Mouse (Mus musculus) megakaryocyte, embryonic 14.5 days (primary cell): ENCODE data around the gene Camk2d. TPM values are rescaled to one million over a fixed set of nuclear protein-coding genes. Genes with fewer than 3 reads are reported as not detected.

Experiments
- H3K27me3 ChIP-seq: replicated peaks from 2 replicates; pipeline ENCODE3; 2012; ENCODE audit warnings: inconsistent platforms
- H3K36me3 ChIP-seq: replicated peaks from 2 replicates; pipeline ENCODE3; 2012; ENCODE audit warnings: low read length, inconsistent platforms, mixed read lengths
- H3K4me1 ChIP-seq: 2 replicates; pipeline ENCODE4 v1.6.1; 2012; ENCODE audit warnings: inconsistent platforms
- H3K4me3 ChIP-seq: replicated peaks from 2 replicates; pipeline ENCODE3; 2012; ENCODE audit warnings: moderate library complexity, mild to moderate bottlenecking, inconsistent platforms
- H3K9me3 ChIP-seq: 2 replicates; pipeline ENCODE4 v1.6.1; 2012; ENCODE audit warnings: inconsistent platforms
- FLI1 ChIP-seq: IDR thresholded peaks from 2 replicates; pipeline ENCODE4 v1.6.1; 2012; ENCODE audit warnings: low read length, inconsistent platforms, mixed read lengths
- GATA1 ChIP-seq: IDR thresholded peaks from 3 replicates; pipeline ENCODE4 v1.6.1; 2012; ENCODE audit warnings: mixed read lengths, low read length, inconsistent platforms, borderline replicate concordance
- polyA plus RNA-seq: library from polyadenylated mRNA; stranded (reverse); fragments of >175 nt; gene quantifications from 2 replicates; pipeline ENCODE4 v1.2.3, GENCODE M21; 2012; ENCODE audit warnings: low replicate concordance; ENCODE audit not compliant: insufficient read depth

Camk2d gene
- polyA plus RNA-seq, 1 experiment = 1.1 TPM

- H3K9me3 ChIP-seq = no peaks in the 10 kb centered on the region
- H3K27me3 ChIP-seq = no peaks in the 10 kb centered on the region
- no peaks in the 10 kb centered on the region for H3K4me1 ChIP-seq
- TF ChIP-seq FLI1 = no peak
- TF ChIP-seq GATA1 = no peak
- no peaks in the 10 kb centered on the region for H3K36me3 ChIP-seq
- no peak overlapping the region for H3K4me3 ChIP-seq
Measured at GRCm38 (mm10) chr3:126810372-126811090, 214.4 kb downstream of the Camk2d start.

- H3K36me3 ChIP-seq = no peaks in the 10 kb centered on the region
- no peak overlapping the region for H3K4me3 ChIP-seq
- peaks cover 5% of the 10 kb centered on the region; the same call in 1 of the 2 replicates for H3K9me3 ChIP-seq
- no peaks in the 10 kb centered on the region for H3K4me1 ChIP-seq
- H3K27me3 ChIP-seq = no peaks in the 10 kb centered on the region
- no peak for TF ChIP-seq FLI1
- no peak for TF ChIP-seq GATA1
Measured at GRCm38 (mm10) chr3:126811646-126812045, 215.5 kb downstream of the Camk2d start.

- no peaks in the 10 kb centered on the region for H3K27me3 ChIP-seq
- TF ChIP-seq GATA1 = no peak
- no peak for TF ChIP-seq FLI1
- no peaks in the 10 kb centered on the region for H3K9me3 ChIP-seq
- H3K36me3 ChIP-seq = no peaks in the 10 kb centered on the region
- no peak overlapping the region for H3K4me3 ChIP-seq
- no peaks in the 10 kb centered on the region for H3K4me1 ChIP-seq
Measured at GRCm38 (mm10) chr3:126822374-126822773, 226.3 kb downstream of the Camk2d start.

- Histone ChIP-seq H3K27me3 (no peaks in the 10 kb centered on the region), H3K9me3 (no peaks in the 10 kb centered on the region), H3K36me3 (no peaks in the 10 kb centered on the region), H3K4me3 (no peak overlapping the region), H3K4me1 (no peaks in the 10 kb centered on the region)
- TF ChIP-seq GATA1 (no peak), FLI1 (no peak)
Measured at GRCm38 (mm10) chr3:126824930-126825329, 228.8 kb downstream of the Camk2d start.

GRCm38 (mm10) chr3:126826172-126826571 is 230.1 kb downstream of the Camk2d start:
- Histone ChIP-seq H3K4me3 (no peak overlapping the region), H3K4me1 (no peaks in the 10 kb centered on the region; the same call in 1 of the 2 replicates), H3K36me3 (no peaks in the 10 kb centered on the region), H3K9me3 (no peaks in the 10 kb centered on the region), H3K27me3 (no peaks in the 10 kb centered on the region)
- no peak for TF ChIP-seq GATA1
- no peak for TF ChIP-seq FLI1

- no peak for TF ChIP-seq GATA1
- TF ChIP-seq FLI1 = no peak
- H3K27me3 ChIP-seq = no peaks in the 10 kb centered on the region
- no peaks in the 10 kb centered on the region for H3K36me3 ChIP-seq
- H3K9me3 ChIP-seq = no peaks in the 10 kb centered on the region
- H3K4me1 ChIP-seq = peaks cover 5% of the 10 kb centered on the region; the same call in 1 of the 2 replicates
- H3K4me3 ChIP-seq = no peak overlapping the region
Measured at GRCm38 (mm10) chr3:126827900-126828299, 231.8 kb downstream of the Camk2d start.

- Histone ChIP-seq H3K36me3 (no peaks in the 10 kb centered on the region), H3K27me3 (no peaks in the 10 kb centered on the region), H3K4me3 (no peak overlapping the region), H3K4me1 (peaks cover 5% of the 10 kb centered on the region; the same call in 1 of the 2 replicates), H3K9me3 (no peaks in the 10 kb centered on the region)
- no peak for TF ChIP-seq FLI1
- TF ChIP-seq GATA1 = no peak
Measured at GRCm38 (mm10) chr3:126829817-126830216, 233.7 kb downstream of the Camk2d start.

- Histone ChIP-seq H3K36me3 (no peaks in the 10 kb centered on the region), H3K9me3 (no peaks in the 10 kb centered on the region), H3K4me3 (peak overlapping the region; percentile 46), H3K27me3 (no peaks in the 10 kb centered on the region), H3K4me1 (peaks cover 5% of the 10 kb centered on the region; the same call in 1 of the 2 replicates)
- no peak for TF ChIP-seq FLI1
Measured at GRCm38 (mm10) chr3:126831418-126832138, 235.5 kb downstream of the Camk2d start.

GRCm38 (mm10) chr3:126834641-126835167 is 238.6 kb downstream of the Camk2d start:
- Histone ChIP-seq H3K9me3 (no peaks in the 10 kb centered on the region), H3K36me3 (no peaks in the 10 kb centered on the region), H3K27me3 (no peaks in the 10 kb centered on the region), H3K4me3 (no peak overlapping the region), H3K4me1 (peaks cover 5% of the 10 kb centered on the region; the same call in 1 of the 2 replicates)
- no peak for TF ChIP-seq GATA1
- TF ChIP-seq FLI1 = no peak

GRCm38 (mm10) chr3:126842780-126843179 is 246.7 kb downstream of the Camk2d start:
- H3K4me3 ChIP-seq = no peak overlapping the region
- H3K4me1 ChIP-seq = no peaks in the 10 kb centered on the region
- no peak for TF ChIP-seq GATA1
- TF ChIP-seq FLI1 = no peak
- H3K27me3 ChIP-seq = no peaks in the 10 kb centered on the region
- no peaks in the 10 kb centered on the region for H3K36me3 ChIP-seq
- no peaks in the 10 kb centered on the region for H3K9me3 ChIP-seq
